Mouse (Mus musculus) ES-E14 (cell line): ENCODE measurements around the gene Kitl.

Source experiments
- CHD2 ChIP-seq: IDR thresholded peaks from 2 replicates; pipeline ENCODE4 v1.6.1; 2014; ENCODE audit warnings: mild to moderate bottlenecking, low read depth, low read length, inconsistent platforms
- HCFC1 ChIP-seq: IDR thresholded peaks from 2 replicates; pipeline ENCODE4 v1.6.1; 2012; ENCODE audit warnings: low read length, inconsistent platforms, borderline replicate concordance; ENCODE audit not compliant: insufficient read depth
- MAFK ChIP-seq: IDR thresholded peaks from 2 replicates; pipeline ENCODE4 v1.6.1; 2014; ENCODE audit warnings: mild to moderate bottlenecking, low read depth, low read length, inconsistent platforms; ENCODE audit not compliant: insufficient read depth
- ZC3H11A ChIP-seq: IDR thresholded peaks from 2 replicates; pipeline ENCODE4 v1.6.1; 2012; ENCODE audit warnings: low read depth, mild to moderate bottlenecking, inconsistent platforms, low read length, borderline replicate concordance
- ZNF384 ChIP-seq: IDR thresholded peaks from 2 replicates; pipeline ENCODE4 v1.6.1; 2012; ENCODE audit warnings: low read depth, low read length, inconsistent platforms

GRCm38 (mm10) chr10:99980096-99980495 is 35.3 kb upstream of the Kitl start:
- TF ChIP-seq CHD2: no peak
- no peak for TF ChIP-seq ZC3H11A
- TF ChIP-seq HCFC1: no peak
- no peak for TF ChIP-seq ZNF384
- TF ChIP-seq MAFK: no peak
